Mouse (Mus musculus): ENCODE measurements around the gene Kif21b. TPM values are rescaled to one million over a fixed set of nuclear protein-coding genes. Genes with fewer than 3 reads are reported as not detected.

The Kif21b gene
- polyA plus RNA-seq, 1 experiment from 2014 or later = 10.6 TPM

GRCm38 (mm10) chr1:136137575-136137974, 6.4 kb downstream of the Kif21b start:
- Histone ChIP-seq H3K4me3 (replicated peaks) (no peak overlapping the region), H3K9ac (replicated peaks) (0 out of 2 replicates have a peak overlapping the region, but pooled peaks have one; percentile 12), H3K27ac (peak overlapping the region; percentile 86), H3K4me1 (replicated peaks) (peaks cover 83% of the 10 kb centered on the region), H3K27me3 (no peaks in the 10 kb centered on the region), H3K9me3 (no peaks in the 10 kb centered on the region), H3K4me2 (peak overlapping the region; percentile 42), H3K36me3 (no peaks in the 10 kb centered on the region; the same call in 1 of the 2 replicates)
- 2% methylated on average over 4 of the region's 4 CpGs for WGBS
- peak; percentile 8; the same call in 1 of the 2 replicates for ATAC-seq (ENCODE audit: insufficient number of reproducible peaks, insufficient read depth, low FRiP score, low TSS enrichment, low read depth)

DNA sequence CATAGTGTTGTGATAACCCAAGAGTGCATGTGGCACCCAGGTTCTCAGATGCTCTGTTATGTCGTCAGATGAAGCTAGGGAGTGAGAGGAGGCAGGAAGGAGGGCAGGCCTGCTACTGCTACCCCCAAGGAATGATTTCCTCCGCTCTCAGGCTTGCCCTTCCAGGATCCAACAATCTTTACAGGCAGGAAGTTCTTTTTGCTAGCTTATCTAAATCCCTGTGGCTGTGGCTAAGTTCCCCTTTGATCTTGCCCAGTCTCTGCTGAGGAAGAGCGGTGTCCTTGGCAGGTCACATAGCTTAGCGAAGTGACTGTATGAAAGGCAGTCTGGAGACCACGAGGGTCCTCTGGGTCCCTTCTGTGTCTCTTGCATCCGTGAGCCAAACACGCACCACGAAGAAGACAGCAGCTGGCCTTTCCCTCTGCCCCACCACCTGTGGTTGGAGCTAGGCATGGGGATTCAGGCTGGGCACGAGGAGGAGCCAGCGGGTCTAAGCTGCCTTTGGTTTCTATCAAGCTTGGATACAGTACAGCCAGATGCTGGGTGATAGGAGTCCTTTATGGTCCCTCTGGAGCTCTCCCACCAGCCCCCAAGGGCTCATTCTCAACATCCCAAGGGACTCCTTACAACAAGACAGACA, 7.1 kb downstream of the Kif21b start:
- H3K9ac ChIP-seq (replicated peaks) = peak overlapping the region; percentile 12; the same call in 1 of the 2 replicates
- no peaks in the 10 kb centered on the region for H3K9me3 ChIP-seq
- peak overlapping the region; percentile 42 for H3K4me2 ChIP-seq
- H3K4me3 ChIP-seq (replicated peaks) = no peak overlapping the region
- 32% methylated on average over 10 of the region's 10 CpGs for WGBS
- H3K27me3 ChIP-seq = no peaks in the 10 kb centered on the region
- H3K27ac ChIP-seq = peak overlapping the region; percentile 86
- H3K4me1 ChIP-seq (replicated peaks) = peaks cover 76% of the 10 kb centered on the region
- no peak; the same call in 1 of the 2 replicates for ATAC-seq (ENCODE audit: insufficient number of reproducible peaks, insufficient read depth, low FRiP score, low TSS enrichment, low read depth)
- no peaks in the 10 kb centered on the region; the same call in 1 of the 2 replicates for H3K36me3 ChIP-seq

GRCm38 (mm10) chr1:136139990-136140640, 8.9 kb downstream of the Kif21b start:
- H3K4me2 ChIP-seq = peak overlapping the region; percentile 73
- H3K27me3 ChIP-seq = no peaks in the 10 kb centered on the region
- H3K36me3 ChIP-seq = peaks cover 7% of the 10 kb centered on the region
- no peaks in the 10 kb centered on the region for H3K9me3 ChIP-seq
- H3K4me1 ChIP-seq (replicated peaks) = peaks cover 58% of the 10 kb centered on the region
- peak overlapping the region; percentile 80 for H3K9ac ChIP-seq (replicated peaks)
- WGBS = under 1% methylated on average over 32 of the region's 32 CpGs
- peak overlapping the region; percentile 50 for H3K4me3 ChIP-seq (replicated peaks)
- H3K27ac ChIP-seq = peak overlapping the region; percentile 93
- ATAC-seq (ENCODE audit: insufficient number of reproducible peaks, insufficient read depth, low FRiP score, low TSS enrichment, low read depth) = 0 out of 2 replicates have a peak, but pooled peaks have one; percentile 17

DNA sequence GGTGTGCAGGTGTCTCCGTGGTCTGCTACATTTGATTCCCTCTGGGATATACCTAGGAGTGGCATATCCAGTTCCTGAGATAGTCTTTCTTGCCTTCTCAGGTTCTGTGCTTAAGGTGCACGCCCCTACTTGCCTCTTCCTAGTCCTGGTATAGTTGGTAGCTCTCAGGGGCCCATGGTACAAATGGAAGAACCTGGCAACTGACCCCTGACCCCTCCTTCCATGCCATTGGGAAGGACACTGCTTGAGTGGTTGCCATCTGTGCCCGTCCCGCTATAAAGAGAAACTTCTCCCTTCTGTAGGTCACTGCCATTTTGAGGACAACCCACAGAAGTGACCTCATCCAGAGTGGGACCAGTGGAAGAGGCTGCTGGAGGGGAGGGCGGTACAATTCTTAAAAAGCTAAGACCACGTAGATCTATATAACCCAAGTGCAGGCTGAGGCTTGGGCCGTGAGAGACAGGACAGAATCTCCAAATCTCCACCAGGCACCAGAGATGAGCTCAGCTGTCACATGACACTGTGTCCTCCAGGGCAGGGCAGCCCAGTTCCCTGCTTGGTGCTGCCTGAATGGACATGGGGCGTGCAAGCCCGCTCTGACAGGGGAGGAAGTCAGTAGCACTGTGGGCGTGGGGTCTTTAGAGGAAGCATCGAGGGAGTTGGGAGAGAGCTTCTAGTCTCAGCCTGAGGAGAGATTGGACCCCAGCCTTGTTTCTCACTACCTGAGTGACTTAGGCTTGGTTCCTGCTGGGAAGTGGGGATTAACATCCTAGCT, 10.2 kb downstream of the Kif21b start:
- no peaks in the 10 kb centered on the region for H3K27me3 ChIP-seq
- peaks cover 18% of the 10 kb centered on the region for H3K36me3 ChIP-seq
- no peak overlapping the region for H3K9ac ChIP-seq (replicated peaks)
- H3K4me1 ChIP-seq (replicated peaks) = peaks cover 46% of the 10 kb centered on the region
- 88% methylated on average over 11 of the region's 11 CpGs for WGBS
- no peak overlapping the region for H3K4me2 ChIP-seq
- H3K27ac ChIP-seq = no peak overlapping the region
- no peak for ATAC-seq (ENCODE audit: insufficient number of reproducible peaks, insufficient read depth, low FRiP score, low TSS enrichment, low read depth)
- no peaks in the 10 kb centered on the region for H3K9me3 ChIP-seq
- no peak overlapping the region for H3K4me3 ChIP-seq (replicated peaks)

DNA sequence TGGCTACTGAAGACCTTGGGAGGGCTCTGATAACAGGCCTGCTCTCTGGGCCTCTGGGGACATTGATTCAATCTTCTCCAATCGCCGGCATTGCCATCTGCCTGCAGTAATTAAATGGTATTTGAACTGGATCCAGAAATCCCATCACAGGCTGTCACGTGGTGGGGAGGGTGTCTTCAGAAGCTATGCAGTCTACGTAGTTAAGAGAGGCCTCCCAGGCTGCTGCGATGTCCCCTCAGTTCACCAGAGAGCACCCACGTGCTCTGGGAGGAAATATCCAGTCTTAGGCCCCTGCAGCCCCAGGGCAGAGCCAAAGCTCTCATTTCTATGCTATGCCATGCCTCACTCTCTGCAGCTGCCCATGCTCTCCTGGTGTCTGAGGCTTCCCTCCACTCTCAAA, 11.1 kb downstream of the Kif21b start:
- Histone ChIP-seq H3K36me3 (peaks cover 27% of the 10 kb centered on the region), H3K27ac (no peak overlapping the region), H3K4me3 (replicated peaks) (no peak overlapping the region), H3K9me3 (no peaks in the 10 kb centered on the region), H3K9ac (replicated peaks) (no peak overlapping the region), H3K27me3 (no peaks in the 10 kb centered on the region), H3K4me1 (replicated peaks) (peaks cover 37% of the 10 kb centered on the region), H3K4me2 (no peak overlapping the region)
- 69% methylated on average over 6 of the region's 6 CpGs for WGBS
- ATAC-seq (ENCODE audit: insufficient number of reproducible peaks, insufficient read depth, low FRiP score, low TSS enrichment, low read depth) = no peak

DNA sequence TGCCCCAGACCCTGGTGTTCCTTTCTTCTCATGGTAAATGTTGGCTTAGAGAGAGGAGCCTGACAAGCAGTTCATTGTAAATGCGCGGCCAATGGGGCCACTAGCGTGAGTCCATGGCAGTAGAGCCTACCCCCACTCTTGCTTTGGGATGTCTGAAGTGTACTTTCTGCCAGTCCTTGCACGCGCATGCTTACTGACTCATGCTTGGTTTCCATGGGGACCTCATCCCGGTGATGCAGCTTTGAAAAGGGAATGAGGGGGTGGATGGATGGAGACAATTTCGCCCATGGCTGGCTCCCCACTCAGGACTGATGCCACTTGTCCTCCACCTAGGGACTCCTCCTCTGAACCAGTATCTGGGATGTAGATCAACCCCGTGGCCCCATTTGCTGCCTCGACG, 12.3 kb downstream of the Kif21b start:
- H3K9ac ChIP-seq (replicated peaks) = no peak overlapping the region

GRCm38 (mm10) chr1:136149702-136150101, 18.5 kb downstream of the Kif21b start:
- no peak for ATAC-seq (ENCODE audit: insufficient number of reproducible peaks, insufficient read depth, low FRiP score, low TSS enrichment, low read depth)
- no peaks in the 10 kb centered on the region for H3K27me3 ChIP-seq
- H3K9ac ChIP-seq (replicated peaks) = no peak overlapping the region
- peaks cover 98% of the 10 kb centered on the region for H3K36me3 ChIP-seq
- no peak overlapping the region for H3K27ac ChIP-seq
- WGBS = 92% methylated on average over 9 of the region's 9 CpGs
- H3K4me3 ChIP-seq (replicated peaks) = no peak overlapping the region
- no peak overlapping the region for H3K4me2 ChIP-seq
- H3K4me1 ChIP-seq (replicated peaks) = no peaks in the 10 kb centered on the region
- no peaks in the 10 kb centered on the region for H3K9me3 ChIP-seq

More for the DNA sequence above, 12.3 kb downstream of the Kif21b start:
- Histone ChIP-seq H3K27ac (no peak overlapping the region), H3K9me3 (no peaks in the 10 kb centered on the region), H3K4me3 (replicated peaks) (no peak overlapping the region), H3K4me2 (no peak overlapping the region), H3K36me3 (peaks cover 39% of the 10 kb centered on the region), H3K4me1 (replicated peaks) (peaks cover 25% of the 10 kb centered on the region), H3K27me3 (no peaks in the 10 kb centered on the region)
- WGBS = 92% methylated on average over 10 of the region's 10 CpGs
- no peak for ATAC-seq (ENCODE audit: insufficient number of reproducible peaks, insufficient read depth, low FRiP score, low TSS enrichment, low read depth)

DNA sequence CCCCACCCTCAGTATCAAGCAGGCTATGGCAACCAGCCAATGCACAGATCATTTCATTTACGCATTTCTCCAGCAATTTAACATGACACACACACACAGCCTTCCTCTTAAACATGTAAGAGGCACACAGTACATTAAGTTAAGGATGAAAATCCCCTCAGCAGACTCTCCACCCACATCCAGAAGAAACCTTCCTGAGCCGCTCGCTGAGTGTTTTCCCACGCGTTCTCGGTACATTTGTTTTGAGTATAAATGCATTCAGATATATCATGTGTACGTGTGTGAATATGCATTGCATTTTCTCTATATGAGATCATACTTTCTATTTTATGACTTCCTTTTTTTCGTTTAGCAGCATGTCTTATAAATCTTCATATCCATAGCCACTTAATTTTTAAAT, 20.2 kb downstream of the Kif21b start:
- no peak for ATAC-seq (ENCODE audit: insufficient number of reproducible peaks, insufficient read depth, low FRiP score, low TSS enrichment, low read depth)
- Histone ChIP-seq H3K4me3 (replicated peaks) (no peak overlapping the region), H3K27ac (no peak overlapping the region), H3K36me3 (peaks cover 100% of the 10 kb centered on the region), H3K9ac (replicated peaks) (no peak overlapping the region), H3K4me1 (replicated peaks) (no peaks in the 10 kb centered on the region), H3K9me3 (no peaks in the 10 kb centered on the region), H3K27me3 (no peaks in the 10 kb centered on the region), H3K4me2 (no peak overlapping the region)
- WGBS = 87% methylated on average over 8 of the region's 8 CpGs

DNA sequence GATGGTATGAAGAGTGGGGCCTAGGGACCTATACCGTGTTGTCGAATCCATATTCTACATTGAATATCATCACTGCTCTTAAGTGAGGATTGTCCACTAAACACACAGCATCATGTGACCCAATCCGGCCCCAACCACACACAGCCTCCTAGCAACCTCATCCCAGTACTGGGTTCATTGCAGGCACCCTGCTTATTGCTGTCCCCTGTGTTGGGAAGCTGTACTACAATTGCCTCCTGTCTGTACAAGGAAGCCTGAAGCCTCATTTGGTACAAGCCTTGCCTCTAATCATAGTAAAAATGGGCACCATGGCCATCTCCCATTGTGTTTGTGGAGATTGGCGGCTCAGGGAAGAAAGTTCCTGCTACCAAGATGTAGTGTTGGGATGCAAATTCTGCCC, 25.1 kb downstream of the Kif21b start:
- H3K9ac ChIP-seq (replicated peaks) = no peak overlapping the region
- no peak overlapping the region for H3K4me3 ChIP-seq (replicated peaks)
- 95% methylated on average over 4 of the region's 4 CpGs for WGBS
- H3K4me2 ChIP-seq = no peak overlapping the region
- no peaks in the 10 kb centered on the region for H3K9me3 ChIP-seq
- no peak overlapping the region for H3K27ac ChIP-seq
- peaks cover 99% of the 10 kb centered on the region for H3K36me3 ChIP-seq
- H3K4me1 ChIP-seq (replicated peaks) = no peaks in the 10 kb centered on the region
- H3K27me3 ChIP-seq = no peaks in the 10 kb centered on the region
- no peak for ATAC-seq (ENCODE audit: insufficient number of reproducible peaks, insufficient read depth, low FRiP score, low TSS enrichment, low read depth)

- Histone ChIP-seq H3K9me3 (no peaks in the 10 kb centered on the region), H3K4me2 (no peak overlapping the region), H3K27ac (no peak overlapping the region), H3K27me3 (no peaks in the 10 kb centered on the region), H3K4me1 (replicated peaks) (no peaks in the 10 kb centered on the region), H3K4me3 (replicated peaks) (no peak overlapping the region), H3K9ac (replicated peaks) (no peak overlapping the region), H3K36me3 (peaks cover 99% of the 10 kb centered on the region)
- WGBS = 91% methylated on average over 4 of the region's 4 CpGs
- ATAC-seq (ENCODE audit: insufficient number of reproducible peaks, insufficient read depth, low FRiP score, low TSS enrichment, low read depth) = no peak
Observed at GRCm38 (mm10) chr1:136156951-136157350, 25.8 kb downstream of the Kif21b start.

DNA sequence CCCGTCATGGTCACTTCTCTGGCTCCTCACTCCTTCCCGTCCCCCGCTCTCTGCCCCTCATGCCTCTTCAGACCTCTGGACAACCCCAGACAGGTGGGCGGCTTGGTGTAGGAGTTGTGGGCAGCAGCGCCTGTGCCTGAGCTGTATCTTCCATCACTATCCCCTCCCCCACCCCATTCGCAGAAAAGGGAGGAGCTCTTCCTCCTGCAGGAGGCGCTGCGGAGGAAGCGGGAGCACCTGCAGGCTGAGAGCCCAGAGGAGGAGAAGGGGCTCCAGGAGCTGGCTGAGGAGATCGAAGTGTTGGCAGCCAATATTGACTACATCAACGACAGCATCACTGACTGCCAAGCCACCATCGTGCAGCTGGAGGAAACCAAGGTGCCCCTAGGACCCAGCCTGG, 28.6 kb downstream of the Kif21b start:
- ATAC-seq (ENCODE audit: insufficient number of reproducible peaks, insufficient read depth, low FRiP score, low TSS enrichment, low read depth) = no peak
- no peaks in the 10 kb centered on the region for H3K27me3 ChIP-seq
- no peak overlapping the region for H3K4me2 ChIP-seq
- H3K4me3 ChIP-seq (replicated peaks) = no peak overlapping the region
- H3K27ac ChIP-seq = no peak overlapping the region
- no peaks in the 10 kb centered on the region for H3K9me3 ChIP-seq
- peaks cover 99% of the 10 kb centered on the region for H3K36me3 ChIP-seq
- H3K9ac ChIP-seq (replicated peaks) = no peak overlapping the region
- no peaks in the 10 kb centered on the region for H3K4me1 ChIP-seq (replicated peaks)
- WGBS = 50% methylated on average over 12 of the region's 12 CpGs
